Mouse (Mus musculus): ENCODE results near the gene Sertad1. TPM values are rescaled to one million over a fixed set of nuclear protein-coding genes. Genes with fewer than 3 reads are reported as not detected.
A peak's percentile ranks its signal among the peaks of the same experiment; 100 is the strongest.

Sertad1 gene
- polyA plus RNA-seq, 1 experiment from 2014 or later: 18.4 TPM

GRCm38 (mm10) chr7:27449256-27449862 lies 37.4 kb upstream of the Sertad1 start:
- ATAC-seq (ENCODE audit: insufficient read depth, low FRiP score, low TSS enrichment) (no peak), DNase-seq (ENCODE audit: low spot score) (peak; percentile 45)
- H3K4me2 ChIP-seq (ENCODE audit: low read depth): no peak overlapping the region
- WGBS: 60% methylated on average over 10 of the region's 10 CpGs
- H3K27ac ChIP-seq (ENCODE audit: low read depth, low read length): no peak overlapping the region
- H3K36me3 ChIP-seq (ENCODE audit: control insufficient read depth, insufficient read depth, low read length): no peaks in the 10 kb centered on the region
- H3K4me1 ChIP-seq (ENCODE audit: control insufficient read depth, insufficient read depth, low read length): peaks cover 5% of the 10 kb centered on the region; the same call in 1 of the 2 replicates
- peaks cover 27% of the 10 kb centered on the region for H3K27me3 ChIP-seq (ENCODE audit: control insufficient read depth, insufficient read depth, low read length)
- no peak overlapping the region for H3K9ac ChIP-seq (ENCODE audit: low read length)
- no peak overlapping the region for H3K4me3 ChIP-seq (ENCODE audit: low read depth, low read length)
- H3K9me3 ChIP-seq (ENCODE audit: control insufficient read depth, low read length): no peaks in the 10 kb centered on the region

GRCm38 (mm10) chr7:27451359-27451758 lies 35.4 kb upstream of the Sertad1 start:
- no peaks in the 10 kb centered on the region for H3K9me3 ChIP-seq (ENCODE audit: control insufficient read depth, low read length)
- no peak overlapping the region for H3K4me2 ChIP-seq (ENCODE audit: low read depth)
- DNase-seq (ENCODE audit: low spot score) (no peak), ATAC-seq (ENCODE audit: insufficient read depth, low FRiP score, low TSS enrichment) (no peak)
- no peak overlapping the region for H3K4me3 ChIP-seq (ENCODE audit: low read depth, low read length)
- no peak overlapping the region for H3K27ac ChIP-seq (ENCODE audit: low read depth, low read length)
- H3K36me3 ChIP-seq (ENCODE audit: control insufficient read depth, insufficient read depth, low read length): no peaks in the 10 kb centered on the region
- peaks cover 8% of the 10 kb centered on the region for H3K27me3 ChIP-seq (ENCODE audit: control insufficient read depth, insufficient read depth, low read length)
- peaks cover 2% of the 10 kb centered on the region; the same call in 1 of the 2 replicates for H3K4me1 ChIP-seq (ENCODE audit: control insufficient read depth, insufficient read depth, low read length)
- WGBS: 89% methylated on average over 2 of the region's 2 CpGs
- H3K9ac ChIP-seq (ENCODE audit: low read length): no peak overlapping the region

- no peaks in the 10 kb centered on the region for H3K36me3 ChIP-seq (ENCODE audit: control insufficient read depth, insufficient read depth, low read length)
- DNase-seq (ENCODE audit: low spot score) (no peak), ATAC-seq (ENCODE audit: insufficient read depth, low FRiP score, low TSS enrichment) (no peak)
- no peaks in the 10 kb centered on the region for H3K27me3 ChIP-seq (ENCODE audit: control insufficient read depth, insufficient read depth, low read length)
- no peak overlapping the region for H3K4me3 ChIP-seq (ENCODE audit: low read depth, low read length)
- H3K4me1 ChIP-seq (ENCODE audit: control insufficient read depth, insufficient read depth, low read length): no peaks in the 10 kb centered on the region
- H3K27ac ChIP-seq (ENCODE audit: low read depth, low read length): no peak overlapping the region
- no peak overlapping the region for H3K4me2 ChIP-seq (ENCODE audit: low read depth)
- no peak overlapping the region for H3K9ac ChIP-seq (ENCODE audit: low read length)
- WGBS: 58% methylated on average over 13 of the region's 13 CpGs
- no peaks in the 10 kb centered on the region for H3K9me3 ChIP-seq (ENCODE audit: control insufficient read depth, low read length)
Observed at GRCm38 (mm10) chr7:27452206-27452770, 34.4 kb upstream of the Sertad1 start.

- Histone ChIP-seq H3K36me3 (ENCODE audit: control insufficient read depth, insufficient read depth, low read length) (no peaks in the 10 kb centered on the region), H3K4me2 (ENCODE audit: low read depth) (no peak overlapping the region), H3K4me1 (ENCODE audit: control insufficient read depth, insufficient read depth, low read length) (no peaks in the 10 kb centered on the region), H3K27me3 (ENCODE audit: control insufficient read depth, insufficient read depth, low read length) (no peaks in the 10 kb centered on the region), H3K9ac (ENCODE audit: low read length) (no peak overlapping the region), H3K27ac (ENCODE audit: low read depth, low read length) (no peak overlapping the region), H3K4me3 (ENCODE audit: low read depth, low read length) (no peak overlapping the region), H3K9me3 (ENCODE audit: control insufficient read depth, low read length) (no peaks in the 10 kb centered on the region)
- WGBS: 80% methylated on average over 10 of the region's 10 CpGs
- DNase-seq (ENCODE audit: low spot score): no peak
- no peak for ATAC-seq (ENCODE audit: insufficient read depth, low FRiP score, low TSS enrichment)
Observed at GRCm38 (mm10) chr7:27454461-27455121, 32.1 kb upstream of the Sertad1 start.

- no peak overlapping the region for H3K9ac ChIP-seq (ENCODE audit: low read length)
- ATAC-seq (ENCODE audit: insufficient read depth, low FRiP score, low TSS enrichment) (no peak), DNase-seq (ENCODE audit: low spot score) (no peak)
- 89% methylated on average over 3 of the region's 3 CpGs for WGBS
- no peak overlapping the region for H3K4me2 ChIP-seq (ENCODE audit: low read depth)
- H3K27ac ChIP-seq (ENCODE audit: low read depth, low read length): no peak overlapping the region
- no peak overlapping the region for H3K4me3 ChIP-seq (ENCODE audit: low read depth, low read length)
- H3K27me3 ChIP-seq (ENCODE audit: control insufficient read depth, insufficient read depth, low read length): no peaks in the 10 kb centered on the region
- H3K4me1 ChIP-seq (ENCODE audit: control insufficient read depth, insufficient read depth, low read length): no peaks in the 10 kb centered on the region
- no peaks in the 10 kb centered on the region for H3K36me3 ChIP-seq (ENCODE audit: control insufficient read depth, insufficient read depth, low read length)
- no peaks in the 10 kb centered on the region for H3K9me3 ChIP-seq (ENCODE audit: control insufficient read depth, low read length)
Observed at GRCm38 (mm10) chr7:27455273-27455672, 31.4 kb upstream of the Sertad1 start.

GRCm38 (mm10) chr7:27458614-27459013 lies 28.1 kb upstream of the Sertad1 start:
- no peak overlapping the region for H3K4me3 ChIP-seq (ENCODE audit: low read depth, low read length)
- no peak overlapping the region for H3K4me2 ChIP-seq (ENCODE audit: low read depth)
- H3K9ac ChIP-seq (ENCODE audit: low read length): no peak overlapping the region
- no peaks in the 10 kb centered on the region for H3K27me3 ChIP-seq (ENCODE audit: control insufficient read depth, insufficient read depth, low read length)
- no peaks in the 10 kb centered on the region for H3K9me3 ChIP-seq (ENCODE audit: control insufficient read depth, low read length)
- H3K4me1 ChIP-seq (ENCODE audit: control insufficient read depth, insufficient read depth, low read length): no peaks in the 10 kb centered on the region
- H3K27ac ChIP-seq (ENCODE audit: low read depth, low read length): no peak overlapping the region
- ATAC-seq (ENCODE audit: insufficient read depth, low FRiP score, low TSS enrichment) (no peak), DNase-seq (ENCODE audit: low spot score) (no peak)
- WGBS: 88% methylated on average over 4 of the region's 4 CpGs
- no peaks in the 10 kb centered on the region for H3K36me3 ChIP-seq (ENCODE audit: control insufficient read depth, insufficient read depth, low read length)

- no peaks in the 10 kb centered on the region for H3K9me3 ChIP-seq (ENCODE audit: control insufficient read depth, low read length)
- DNase-seq (ENCODE audit: low spot score) (no peak), ATAC-seq (ENCODE audit: insufficient read depth, low FRiP score, low TSS enrichment) (no peak)
- H3K36me3 ChIP-seq (ENCODE audit: control insufficient read depth, insufficient read depth, low read length): no peaks in the 10 kb centered on the region
- no peak overlapping the region for H3K27ac ChIP-seq (ENCODE audit: low read depth, low read length)
- no peak overlapping the region for H3K4me2 ChIP-seq (ENCODE audit: low read depth)
- WGBS: 95% methylated on average over 5 of the region's 5 CpGs
- H3K9ac ChIP-seq (ENCODE audit: low read length): no peak overlapping the region
- H3K4me3 ChIP-seq (ENCODE audit: low read depth, low read length): no peak overlapping the region
- no peaks in the 10 kb centered on the region for H3K4me1 ChIP-seq (ENCODE audit: control insufficient read depth, insufficient read depth, low read length)
- no peaks in the 10 kb centered on the region for H3K27me3 ChIP-seq (ENCODE audit: control insufficient read depth, insufficient read depth, low read length)
Observed at GRCm38 (mm10) chr7:27459640-27460039, 27.1 kb upstream of the Sertad1 start.

GRCm38 (mm10) chr7:27460477-27460876 lies 26.2 kb upstream of the Sertad1 start:
- ATAC-seq (ENCODE audit: insufficient read depth, low FRiP score, low TSS enrichment) (no peak), DNase-seq (ENCODE audit: low spot score) (no peak)
- no peak overlapping the region for H3K4me3 ChIP-seq (ENCODE audit: low read depth, low read length)
- H3K9me3 ChIP-seq (ENCODE audit: control insufficient read depth, low read length): no peaks in the 10 kb centered on the region
- H3K4me1 ChIP-seq (ENCODE audit: control insufficient read depth, insufficient read depth, low read length): no peaks in the 10 kb centered on the region
- H3K27me3 ChIP-seq (ENCODE audit: control insufficient read depth, insufficient read depth, low read length): no peaks in the 10 kb centered on the region
- H3K36me3 ChIP-seq (ENCODE audit: control insufficient read depth, insufficient read depth, low read length): no peaks in the 10 kb centered on the region
- H3K4me2 ChIP-seq (ENCODE audit: low read depth): no peak overlapping the region
- WGBS: 87% methylated on average over 6 of the region's 6 CpGs
- H3K27ac ChIP-seq (ENCODE audit: low read depth, low read length): no peak overlapping the region
- H3K9ac ChIP-seq (ENCODE audit: low read length): no peak overlapping the region

- no peak overlapping the region for H3K4me3 ChIP-seq (ENCODE audit: low read depth, low read length)
- H3K36me3 ChIP-seq (ENCODE audit: control insufficient read depth, insufficient read depth, low read length): no peaks in the 10 kb centered on the region
- no peak overlapping the region for H3K9ac ChIP-seq (ENCODE audit: low read length)
- no peaks in the 10 kb centered on the region for H3K27me3 ChIP-seq (ENCODE audit: control insufficient read depth, insufficient read depth, low read length)
- ATAC-seq (ENCODE audit: insufficient read depth, low FRiP score, low TSS enrichment): no peak
- no peaks in the 10 kb centered on the region for H3K4me1 ChIP-seq (ENCODE audit: control insufficient read depth, insufficient read depth, low read length)
- H3K4me2 ChIP-seq (ENCODE audit: low read depth): no peak overlapping the region
- H3K27ac ChIP-seq (ENCODE audit: low read depth, low read length): no peak overlapping the region
- DNase-seq (ENCODE audit: low spot score): no peak
- WGBS: 53% methylated on average over 4 of the region's 4 CpGs
- no peaks in the 10 kb centered on the region for H3K9me3 ChIP-seq (ENCODE audit: control insufficient read depth, low read length)
Observed at GRCm38 (mm10) chr7:27467648-27468047, 19.1 kb upstream of the Sertad1 start.

All from neural tube, embryonic 11.5 days (tissue).